Mouse (Mus musculus) kidney, adult 2 months (tissue): ENCODE measurements around the gene Reep1.

Experiments used
- CTCF ChIP-seq: fragments of 200-500 bp; conservative IDR thresholded peaks from 2 replicates; pipeline ENCODE4 v1.5.1; 2011; ENCODE audit warnings: low read depth, mild to moderate bottlenecking, control low read depth, low read length, moderate library complexity, mixed read lengths; ENCODE audit not compliant: insufficient read depth, insufficient read length
- POLR2A ChIP-seq: fragments of 200-500 bp; IDR thresholded peaks from one replicate; pipeline ENCODE4 v1.6.1; 2011; ENCODE audit warnings: low read depth, low read length, control low read depth

DNA sequence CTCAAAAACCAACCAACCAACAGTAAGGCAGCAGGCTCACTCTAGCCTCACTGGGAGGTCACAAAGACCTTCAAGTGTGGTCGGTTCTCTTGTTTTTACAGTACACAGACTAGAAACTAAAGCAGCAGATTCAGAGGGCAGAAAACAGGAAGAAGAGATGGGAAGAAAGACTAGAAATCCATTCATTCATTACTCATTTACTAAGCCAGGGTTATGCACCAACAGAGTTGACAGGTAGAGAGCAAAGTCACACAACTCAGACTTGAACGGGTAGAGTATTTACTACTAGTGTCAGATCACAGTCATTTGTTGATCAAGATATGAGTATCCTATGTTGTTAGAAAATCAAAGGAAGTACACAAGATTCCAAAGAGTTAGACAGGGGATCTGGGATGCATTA, 105.5 kb downstream of the Reep1 start:
- no peak for TF ChIP-seq CTCF
- TF ChIP-seq POLR2A: no peak
